Mouse (Mus musculus): ENCODE data around the gene Atp2b4. TPM values are rescaled to one million over a fixed set of nuclear protein-coding genes. Genes with fewer than 3 reads are reported as not detected.
A peak's percentile ranks its signal among the peaks of the same experiment; 100 is the strongest.

Gene Atp2b4
- total and polyA plus RNA-seq, 3 experiments: 18.8 to 21.1 TPM; not detected in 1

GRCm38 (mm10) chr1:133753325-133753724 lies 47.5 kb downstream of the Atp2b4 start (continued):
- TF ChIP-seq POLR2AphosphoS2 (IDR thresholded peaks at IDR 0.05; ENCODE audit: low read length) (no peak), POLR2A (IDR thresholded peaks at IDR 0.05; ENCODE audit: control insufficient read depth in 1 of 2, insufficient read depth in 1 of 2, low read depth in 1 of 2, low read length in 2 of 2, poor library complexity in 1 of 2) (no peak), HCFC1 (IDR thresholded peaks at IDR 0.05; ENCODE audit: low read depth, low read length) (peak; percentile 90), POLR2AphosphoS5 (IDR thresholded peaks at IDR 0.05; ENCODE audit: borderline replicate concordance, low read depth, low read length) (no peak), TAL1 (IDR thresholded peaks at IDR 0.05; ENCODE audit: low read length) (no peak), ETS1 (IDR thresholded peaks at IDR 0.05; ENCODE audit: low read depth, low read length) (peak; percentile 42; the same call in 1 of the 2 replicates), ZC3H11A (IDR thresholded peaks at IDR 0.05; ENCODE audit: low read depth, low read length) (no peak), RAD21 (IDR thresholded peaks at IDR 0.05; ENCODE audit: low read depth, low read length) (no peak), TBP (IDR thresholded peaks at IDR 0.05; ENCODE audit: low read depth, low read length) (peak; percentile 90), EP300 (IDR thresholded peaks at IDR 0.05; ENCODE audit: low read depth in 1 of 2, low read length in 2 of 2) (no peak), SIN3A (IDR thresholded peaks at IDR 0.05; ENCODE audit: low read length) (peak; percentile 93)

- Histone ChIP-seq H3K79me2 (ENCODE audit: control insufficient read depth, insufficient read depth, low read length, poor library complexity) (peaks cover 5% of the 10 kb centered on the region), H3K9me3 (replicated peaks; ENCODE audit: insufficient read depth, low read length) (no peaks in the 10 kb centered on the region), H3K4me3 (ENCODE audit: control insufficient read depth in 1 of 2, insufficient read depth in 1 of 2, low read depth in 2 of 2, low read length in 2 of 2) (no peak overlapping the region), H3K9ac (ENCODE audit: control insufficient read depth, low read depth, low read length, poor library complexity, severe bottlenecking) (no peak overlapping the region), H3K4me1 (ENCODE audit: control insufficient read depth in 1 of 2, insufficient read depth in 2 of 2, low read length in 2 of 2) (peaks cover 10 to 30% of the 10 kb centered on the region in 2 experiments), H3K36me3 (ENCODE audit: control insufficient read depth in 1 of 2, insufficient read depth in 2 of 2, low read length in 2 of 2) (peaks cover 0 to 28% of the 10 kb centered on the region in 2 experiments; a peak in 3 of 4 replicates), H3K27me3 (ENCODE audit: control insufficient read depth in 1 of 2, insufficient read depth in 2 of 2, low read length in 2 of 2) (no peaks in the 10 kb centered on the region), H3K27ac (ENCODE audit: control insufficient read depth, low read depth, low read length) (no peak overlapping the region; the same call in 1 of the 2 replicates)
- no peak for DNase-seq (ENCODE audit: low read depth, low spot score)
- TF ChIP-seq ZMIZ1 (IDR thresholded peaks at IDR 0.05; ENCODE audit: low read depth, low read length) (no peak), HCFC1 (IDR thresholded peaks at IDR 0.05; ENCODE audit: low read depth, low read length) (no peak), MYC (IDR thresholded peaks at IDR 0.05; ENCODE audit: low read depth, low read length) (no peak), NRF1 (IDR thresholded peaks at IDR 0.05; ENCODE audit: insufficient read depth, low read depth, low read length, poor library complexity, severe bottlenecking) (no peak)
These were observed 49.2 kb downstream of the Atp2b4 start for GRCm38 (mm10) chr1:133751621-133752020.

- H3K4me1 ChIP-seq (ENCODE audit: control insufficient read depth in 1 of 2, insufficient read depth in 2 of 2, low read length in 2 of 2): peaks cover 9 to 29% of the 10 kb centered on the region in 2 experiments
- H3K9ac ChIP-seq (ENCODE audit: control insufficient read depth, low read depth, low read length, poor library complexity, severe bottlenecking): no peak overlapping the region
- peaks cover 5% of the 10 kb centered on the region for H3K79me2 ChIP-seq (ENCODE audit: control insufficient read depth, insufficient read depth, low read length, poor library complexity)
- no peak overlapping the region for H3K4me3 ChIP-seq (ENCODE audit: control insufficient read depth in 1 of 2, insufficient read depth in 1 of 2, low read depth in 2 of 2, low read length in 2 of 2)
- no peaks in the 10 kb centered on the region for H3K27me3 ChIP-seq (ENCODE audit: control insufficient read depth in 1 of 2, insufficient read depth in 2 of 2, low read length in 2 of 2)
- TF ChIP-seq USF1 (IDR thresholded peaks at IDR 0.05; ENCODE audit: low read depth, low read length) (no peak), RCOR1 (IDR thresholded peaks at IDR 0.05; ENCODE audit: low read depth, low read length) (no peak), SIN3A (IDR thresholded peaks at IDR 0.05; ENCODE audit: low read length) (no peak), TCF12 (IDR thresholded peaks at IDR 0.05; ENCODE audit: low read depth, low read length) (no peak), MAFK (IDR thresholded peaks at IDR 0.05; ENCODE audit: borderline replicate concordance, low read depth, low read length) (no peak), E2F4 (IDR thresholded peaks at IDR 0.05; ENCODE audit: borderline replicate concordance, low read depth, low read length) (no peak), MEF2A (IDR thresholded peaks at IDR 0.05; ENCODE audit: extremely low read depth, insufficient replicate concordance, low read depth, low read length, poor library complexity, severe bottlenecking) (no peak), GATA1 (IDR thresholded peaks at IDR 0.05; ENCODE audit: low read depth, low read length) (no peak), ZKSCAN1 (IDR thresholded peaks at IDR 0.05; ENCODE audit: low read depth, low read length) (no peak), NRF1 (IDR thresholded peaks at IDR 0.05; ENCODE audit: insufficient read depth, low read depth, low read length, poor library complexity, severe bottlenecking) (no peak), CHD2 (IDR thresholded peaks at IDR 0.05; ENCODE audit: low read length) (no peak), TBP (IDR thresholded peaks at IDR 0.05; ENCODE audit: low read depth, low read length) (no peak), MXI1 (IDR thresholded peaks at IDR 0.05; ENCODE audit: low read depth, low read length) (no peak), UBTF (IDR thresholded peaks at IDR 0.05; ENCODE audit: borderline replicate concordance, insufficient read depth, low read depth, low read length) (no peak), POLR2A (IDR thresholded peaks at IDR 0.05; ENCODE audit: control insufficient read depth in 1 of 2, insufficient read depth in 1 of 2, low read depth in 1 of 2, low read length in 2 of 2, poor library complexity in 1 of 2) (no peak)
- H3K27ac ChIP-seq (ENCODE audit: control insufficient read depth, low read depth, low read length): no peak overlapping the region
- peak; percentile 44 for DNase-seq (ENCODE audit: low read depth, low spot score)
- H3K36me3 ChIP-seq (ENCODE audit: control insufficient read depth in 1 of 2, insufficient read depth in 2 of 2, low read length in 2 of 2): peaks cover 0 to 28% of the 10 kb centered on the region in 2 experiments; a peak in 3 of 4 replicates
- no peaks in the 10 kb centered on the region for H3K9me3 ChIP-seq (replicated peaks; ENCODE audit: insufficient read depth, low read length)
These were observed 50.9 kb downstream of the Atp2b4 start for GRCm38 (mm10) chr1:133749954-133750353.

Data from MEL (cell line).